Mouse (Mus musculus): Measurements from ENCODE around the gene Thra. TPM values are rescaled to one million over a fixed set of nuclear protein-coding genes. Genes with fewer than 3 reads are reported as not detected.

Thra gene
- total RNA-seq, 2 experiments from 2014 or later = 172 to 190 TPM

DNA sequence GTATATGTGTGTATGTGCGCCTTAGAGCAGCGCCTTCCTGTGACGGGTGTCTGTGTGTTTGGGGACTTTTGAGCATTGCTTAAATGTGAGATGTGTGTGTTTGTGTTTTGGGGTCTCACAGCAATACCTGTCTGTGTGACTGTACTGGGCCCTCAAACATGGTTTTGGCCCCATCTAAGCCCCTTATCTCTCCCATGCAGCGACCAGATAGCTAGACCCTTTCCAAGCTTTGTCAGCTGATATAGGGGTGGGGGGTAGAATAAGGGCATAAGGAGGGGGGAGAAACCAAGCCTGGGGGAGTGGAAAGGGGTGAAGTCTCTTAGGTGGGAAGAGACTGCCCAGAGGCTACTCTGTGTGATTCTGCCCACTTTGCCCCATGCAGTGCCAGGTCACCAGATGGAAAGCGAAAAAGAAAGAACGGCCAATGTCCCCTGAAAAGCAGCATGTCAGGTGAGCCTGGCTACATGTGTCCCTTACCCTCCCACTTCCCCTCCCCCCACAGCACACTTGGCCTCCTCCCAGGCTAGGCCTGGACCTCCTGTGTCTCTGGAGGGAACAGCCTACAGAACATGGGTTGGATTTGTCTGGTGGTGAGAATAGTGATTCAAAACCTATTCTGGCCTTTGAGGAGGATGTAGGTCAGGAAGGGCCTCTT is 15.4 kb downstream of the Thra start:
- intact Hi-C loops (cut with DNase I) = loop anchor here (2.0 kb wide), 1 partner anchor 13 kb away; no protein-coding TSS in a partner anchor
- peak in 1 of 2 experiments; percentile 46 for DNase-seq

- intact Hi-C loops (cut with DNase I) = no loop called here
- DNase-seq = no peak
Measured at GRCm38 (mm10) chr11:98756711-98757110, 16.3 kb downstream of the Thra start.

GRCm38 (mm10) chr11:98761939-98762338 is 21.5 kb downstream of the Thra start:
- intact Hi-C loops (cut with DNase I) = no loop called here
- DNase-seq = no peak

DNA sequence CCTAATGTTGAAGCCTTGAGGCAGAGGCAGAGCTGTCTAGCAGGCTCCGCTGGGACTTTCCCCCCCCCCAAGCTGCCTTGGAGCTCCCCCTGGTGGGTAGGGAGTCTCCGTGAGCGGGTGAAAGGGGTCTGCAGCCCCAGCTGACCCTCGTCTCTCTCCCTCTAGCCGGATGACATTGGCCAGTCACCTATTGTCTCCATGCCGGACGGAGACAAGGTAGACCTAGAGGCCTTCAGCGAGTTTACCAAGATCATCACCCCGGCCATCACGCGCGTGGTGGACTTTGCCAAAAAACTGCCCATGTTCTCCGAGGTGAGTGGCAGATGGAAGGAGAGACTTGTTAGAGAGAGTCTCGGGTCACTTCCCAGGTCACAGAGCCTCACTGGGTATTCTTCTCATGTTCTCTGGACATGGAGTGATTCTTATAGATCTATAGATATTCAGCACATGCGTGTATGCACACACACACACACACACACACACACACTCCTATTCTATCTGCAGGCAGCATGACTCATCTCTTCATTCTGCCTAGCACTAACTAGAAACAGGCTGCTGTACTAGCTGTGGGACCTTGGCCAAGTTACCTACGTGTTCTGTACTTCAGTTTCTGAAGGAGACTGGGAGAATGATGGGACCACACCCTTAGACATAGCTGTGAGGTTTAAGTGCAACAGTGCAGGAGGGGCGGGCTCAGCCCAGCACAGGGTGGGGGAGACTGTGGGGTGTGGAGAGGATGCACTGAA is 22.5 kb downstream of the Thra start:
- DNase-seq = peak in 1 of 2 experiments; percentile 52
- intact Hi-C loops (cut with DNase I) = no loop called here

DNA sequence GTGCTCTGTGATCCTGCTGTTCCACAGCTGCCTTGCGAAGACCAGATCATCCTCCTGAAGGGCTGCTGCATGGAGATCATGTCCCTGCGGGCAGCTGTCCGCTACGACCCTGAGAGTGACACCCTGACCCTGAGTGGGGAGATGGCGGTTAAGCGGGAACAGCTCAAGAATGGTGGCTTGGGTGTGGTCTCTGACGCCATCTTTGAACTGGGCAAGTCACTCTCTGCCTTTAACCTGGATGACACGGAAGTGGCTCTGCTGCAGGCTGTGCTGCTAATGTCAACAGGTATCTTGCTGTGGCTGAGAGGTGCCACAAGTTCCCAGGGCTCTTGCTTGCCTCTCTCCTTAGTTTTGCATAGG is 23.0 kb downstream of the Thra start:
- no peak for DNase-seq
- intact Hi-C loops (cut with DNase I) = no loop called here

GRCm38 (mm10) chr11:98764091-98764490 is 23.7 kb downstream of the Thra start:
- DNase-seq = no peak
- intact Hi-C loops (cut with DNase I) = no loop called here

- intact Hi-C loops (cut with DNase I) = no loop called here
Measured at GRCm38 (mm10) chr11:98764746-98765145, 24.3 kb downstream of the Thra start.

GRCm38 (mm10) chr11:98765421-98766309 is 25.2 kb downstream of the Thra start:
- peak; percentile 69 to 77 for DNase-seq
- intact Hi-C loops (cut with DNase I) = no loop called here

More at GRCm38 (mm10) chr11:98764746-98765145, 24.3 kb downstream of the Thra start:
- DNase-seq = no peak

DNA sequence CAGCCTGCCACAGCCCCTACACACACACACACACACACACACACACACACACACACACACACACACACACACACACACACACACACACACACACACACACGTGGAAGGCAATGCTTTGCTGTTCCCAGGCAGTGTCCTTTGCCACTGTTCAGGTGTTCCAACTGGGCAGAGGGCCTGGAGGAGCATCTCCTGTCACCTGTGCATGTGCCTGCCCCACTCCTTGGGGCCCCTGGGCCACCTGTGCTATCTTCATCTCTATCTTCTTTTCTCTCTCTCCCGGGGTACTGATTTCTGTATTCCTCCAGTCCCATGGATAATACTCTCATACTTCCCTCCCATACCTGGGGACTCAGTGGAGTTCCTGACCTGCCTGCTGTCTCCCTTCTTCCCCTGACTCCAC is 25.9 kb downstream of the Thra start:
- intact Hi-C loops (cut with DNase I) = no loop called here
- peak in 1 of 2 experiments; percentile 27 for DNase-seq

GRCm38 (mm10) chr11:98766816-98767215 is 26.4 kb downstream of the Thra start:
- DNase-seq = peak in 1 of 2 experiments; percentile 38

DNA sequence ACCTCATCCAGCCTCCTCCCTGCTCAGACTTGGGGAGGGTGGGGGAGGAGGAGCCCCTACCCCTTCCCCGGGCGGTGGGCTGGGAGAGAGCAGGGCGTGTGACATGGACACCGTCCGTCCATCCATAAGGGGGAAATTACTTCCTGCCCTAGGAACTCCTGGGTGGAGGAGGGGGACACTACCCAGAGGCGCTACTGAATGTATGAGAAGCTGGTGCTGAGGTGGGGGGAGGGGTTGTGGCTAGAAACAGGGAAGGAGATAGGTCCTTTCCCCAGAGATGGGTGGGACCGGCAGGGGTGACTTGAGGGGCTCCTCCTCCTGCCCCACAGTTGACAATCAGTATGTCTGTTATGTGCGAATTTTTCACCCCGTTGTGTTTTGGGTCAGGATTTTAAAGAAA is 26.8 kb downstream of the Thra start:
- peak; percentile 54 to 68 for DNase-seq
- intact Hi-C loops (cut with DNase I) = no loop called here

More at GRCm38 (mm10) chr11:98766816-98767215, 26.4 kb downstream of the Thra start:
- intact Hi-C loops (cut with DNase I) = no loop called here

- DNase-seq = peak in 1 of 2 experiments; percentile 36
- intact Hi-C loops (cut with DNase I) = loop anchor here (2.0 kb wide), 1 partner anchor 13 kb away; no protein-coding TSS in a partner anchor
Measured at GRCm38 (mm10) chr11:98767713-98768112, 27.3 kb downstream of the Thra start.

DNA sequence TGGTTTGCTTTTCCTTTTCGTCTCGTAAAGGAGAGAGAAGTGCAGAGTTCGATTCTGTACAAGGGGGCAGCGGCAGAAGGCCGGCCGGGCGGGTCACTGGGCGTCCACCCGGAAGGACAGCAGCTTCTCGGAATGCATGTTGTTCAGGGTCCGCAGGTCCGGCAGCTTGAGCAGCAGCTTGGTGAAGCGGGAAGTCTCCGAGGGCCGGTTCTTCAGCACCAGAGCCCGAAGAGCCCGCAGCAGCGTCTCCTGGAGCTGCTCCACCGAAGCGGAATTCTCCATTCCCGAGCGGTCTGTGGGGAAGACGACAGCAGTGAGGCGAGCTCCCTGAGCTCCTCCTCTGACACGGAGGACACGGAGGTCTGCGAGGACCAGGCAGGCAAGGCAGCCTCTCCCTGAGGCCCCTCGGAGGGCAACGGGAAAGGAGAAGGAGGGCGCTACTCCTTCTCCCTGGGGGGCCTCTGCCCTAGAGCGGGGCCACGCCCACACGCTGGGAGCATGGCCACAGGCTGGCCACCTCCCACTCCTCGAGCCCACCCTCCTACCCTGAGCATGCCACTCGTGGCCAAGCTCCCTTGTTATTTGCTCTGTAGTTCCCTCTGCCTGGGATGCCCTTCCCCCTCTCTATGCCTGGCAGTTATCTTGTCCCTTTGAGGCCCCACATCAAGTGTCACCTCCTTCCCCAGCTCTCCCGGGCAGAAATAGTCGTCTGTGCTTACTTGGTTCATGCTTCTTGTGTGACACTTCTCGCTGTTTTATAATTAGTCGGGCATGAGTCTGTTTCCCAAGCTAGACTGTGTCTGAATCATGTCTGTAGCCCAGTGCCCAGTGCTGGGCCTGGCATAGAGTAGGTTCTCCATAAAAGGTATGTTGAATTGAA is 27.9 kb downstream of the Thra start:
- DNase-seq = peak; percentile 65 to 67

GRCm38 (mm10) chr11:98769007-98769954 is 28.8 kb downstream of the Thra start:
- DNase-seq = peak; percentile 36 to 47
- intact Hi-C loops (cut with DNase I) = loop anchor here (2.0 kb wide), 1 partner anchor 14 kb away; no protein-coding TSS in a partner anchor

More for the DNA sequence above, 27.9 kb downstream of the Thra start:
- intact Hi-C loops (cut with DNase I) = loop anchor here (2.0 kb wide), 1 partner anchor 14 kb away; no protein-coding TSS in a partner anchor

- peak; percentile 32 to 48 for DNase-seq
- intact Hi-C loops (cut with DNase I) = loop anchor here (2.0 kb wide), 1 partner anchor 26 kb away; no protein-coding TSS in a partner anchor
Measured at GRCm38 (mm10) chr11:98770096-98770975, 29.9 kb downstream of the Thra start.

- intact Hi-C loops (cut with DNase I) = loop anchor here (2.0 kb wide), 1 partner anchor 26 kb away; no protein-coding TSS in a partner anchor
- no peak for DNase-seq
Measured at GRCm38 (mm10) chr11:98771131-98771530, 30.7 kb downstream of the Thra start.

DNA sequence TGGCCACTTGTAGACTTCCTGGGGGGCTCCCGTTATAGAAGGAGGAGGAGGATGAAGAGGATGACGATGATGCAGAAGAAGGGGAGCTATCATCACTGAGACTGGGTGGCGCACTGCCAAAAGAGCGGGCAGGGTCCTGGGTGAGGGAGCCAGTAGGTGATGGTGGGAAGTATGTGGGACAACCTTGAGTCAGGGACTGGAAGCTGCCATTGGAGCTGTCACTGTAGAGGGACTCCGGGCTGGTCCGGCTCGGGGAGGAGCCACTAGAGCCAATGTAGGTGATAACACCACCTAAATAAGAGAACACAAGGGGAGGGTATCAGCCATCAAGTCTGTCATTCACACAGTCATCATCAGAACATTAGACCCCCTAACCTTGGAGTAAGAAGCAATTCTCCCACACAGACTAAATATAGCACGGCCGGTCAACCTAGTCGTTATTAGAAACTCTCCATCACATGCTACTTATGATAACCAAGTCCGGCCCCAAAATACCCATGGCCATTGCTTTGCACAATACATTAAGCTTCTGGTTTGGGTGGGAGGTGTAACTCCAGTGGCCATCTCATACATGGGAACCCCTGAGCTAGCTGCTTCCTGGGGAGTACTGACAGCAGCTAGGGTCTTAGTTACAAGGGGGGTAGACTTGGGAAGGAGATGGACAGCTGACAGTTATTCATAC is 31.5 kb downstream of the Thra start:
- peak; percentile 57 to 61 for DNase-seq
- intact Hi-C loops (cut with DNase I) = loop anchor here (2.0 kb wide), 2 partner anchors 15 to 27 kb away; no protein-coding TSS in a partner anchor
